Mouse (Mus musculus) retina, postnatal 7 days (tissue): ENCODE data around the gene Ifit1bl1.
"Not testable (repeated sequence)": the region's sequence is repeated elsewhere in the genome, so short reads cannot be mapped to it uniquely, and the experiment has no call there.

Source experiments
- DNase-seq: peaks from one replicate; pipeline ENCODE4 v3.0.0-alpha.2; 2012; ENCODE audit warnings: low read depth, low spot score

Gene Ifit1bl1

DNA sequence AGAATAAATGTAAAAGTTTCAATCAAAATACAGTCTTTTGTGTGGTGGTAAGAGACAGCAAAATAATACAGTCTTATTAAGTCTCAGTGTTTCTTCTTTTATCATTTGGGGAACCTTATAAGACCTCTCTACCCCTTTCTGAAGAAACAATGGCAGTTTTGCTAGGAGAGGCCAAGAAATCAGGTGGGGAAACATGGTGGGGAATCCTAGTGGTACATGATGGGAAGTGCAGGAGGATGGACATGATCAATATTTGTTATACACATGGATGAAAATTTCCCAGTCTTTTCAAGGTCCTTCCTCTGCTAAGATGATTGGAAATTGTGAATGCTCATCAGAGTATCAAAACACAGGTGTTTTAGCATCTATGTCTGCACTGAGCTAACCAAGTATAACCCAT, 12.8 kb downstream of the Ifit1bl1 start:
- no peak for DNase-seq

- DNase-seq = not testable (repeated sequence)
These were observed 13.7 kb downstream of the Ifit1bl1 start for GRCm38 (mm10) chr19:34587898-34588692.

DNA sequence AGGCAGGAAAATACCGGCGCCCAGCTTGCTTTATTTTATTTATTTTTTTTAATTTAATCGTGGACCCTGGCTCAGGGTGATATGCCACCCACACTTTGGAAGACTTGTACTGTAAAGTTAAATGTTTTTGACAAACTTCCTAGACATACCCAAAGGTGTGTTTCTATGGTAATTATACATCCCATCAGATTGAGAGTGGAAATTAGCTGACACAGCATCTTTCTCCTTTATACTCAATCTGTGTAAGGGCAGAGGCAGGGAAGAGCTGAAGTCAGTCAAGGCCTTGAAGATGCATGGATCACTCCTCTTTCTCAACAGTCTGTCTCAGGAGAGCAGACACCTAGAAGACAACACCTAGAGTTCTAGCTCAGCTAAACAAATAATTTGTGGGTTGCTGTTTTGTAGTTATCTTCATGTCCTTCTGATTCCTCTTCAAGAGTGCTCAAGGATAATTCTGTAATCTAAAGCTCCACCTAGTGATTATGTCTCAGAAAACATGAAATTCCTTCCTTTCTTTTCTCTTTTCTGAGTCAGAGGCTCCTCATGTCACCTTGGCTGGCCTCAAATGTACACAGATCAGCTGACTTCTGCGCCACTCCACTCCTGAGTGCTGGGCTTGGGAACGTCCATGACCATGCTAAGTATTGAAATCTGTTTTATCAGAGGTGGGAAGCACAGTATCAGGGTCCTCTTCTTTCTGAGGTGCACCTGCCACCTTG, 15.9 kb downstream of the Ifit1bl1 start:
- not testable (repeated sequence) for DNase-seq

DNA sequence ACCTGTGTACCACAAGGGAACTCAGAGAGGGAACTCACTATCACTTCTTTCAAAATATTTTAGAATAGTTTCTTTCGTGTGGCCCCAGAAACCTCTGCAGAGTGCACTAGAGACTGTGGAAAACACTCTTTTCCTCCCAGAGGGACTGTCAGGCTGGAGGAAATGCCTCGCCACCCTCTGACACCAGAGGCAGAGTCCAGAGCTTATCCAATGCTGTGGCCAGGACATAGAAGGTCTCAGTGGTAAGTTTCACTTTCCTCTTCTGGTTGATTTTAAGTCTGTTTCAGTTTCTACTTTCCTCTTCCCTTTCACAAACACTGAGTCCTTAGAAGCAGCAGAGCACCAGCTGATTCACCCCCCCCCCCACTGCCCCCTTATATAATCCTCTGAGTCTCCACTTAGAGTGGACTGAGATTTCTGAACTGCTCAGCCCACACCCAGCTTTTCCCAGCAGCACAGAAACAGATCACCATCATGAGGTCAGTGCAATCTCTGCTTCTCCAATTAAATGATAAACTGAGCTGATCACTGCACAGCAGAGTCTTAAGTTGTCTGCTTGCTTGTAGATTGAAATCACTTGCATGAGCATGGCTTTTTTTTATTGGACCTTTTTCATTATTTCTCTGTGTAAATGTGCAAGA, 18.5 kb downstream of the Ifit1bl1 start, which contains the start of gene Ifit3:
Gene Ifit3, plus strand, starts transcription at position 406 of the 641 bp plus-strand sequence.
- DNase-seq = not testable (repeated sequence)

- not testable (repeated sequence) for DNase-seq
These were observed 19.1 kb downstream of the Ifit1bl1 start for GRCm38 (mm10) chr19:34582696-34583095.

GRCm38 (mm10) chr19:34577121-34577520, 24.6 kb downstream of the Ifit1bl1 start:
- DNase-seq = no peak

DNA sequence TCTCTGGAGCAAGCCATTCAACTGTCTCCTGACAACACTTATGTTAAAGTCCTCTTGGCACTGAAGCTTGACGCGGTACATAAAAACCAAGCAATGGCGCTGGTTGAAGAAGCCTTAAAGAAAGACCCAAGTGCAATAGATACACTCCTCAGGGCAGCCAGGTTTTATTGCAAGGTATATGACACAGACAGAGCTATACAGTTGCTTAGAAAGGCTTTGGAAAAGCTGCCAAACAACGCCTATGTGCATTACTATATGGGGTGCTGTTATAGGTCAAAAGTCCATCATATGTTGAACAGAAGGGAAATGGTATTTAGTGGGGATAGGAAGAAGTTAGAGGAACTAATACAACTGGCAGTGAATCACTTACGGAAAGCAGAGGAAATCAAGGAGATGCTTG, 28.1 kb downstream of the Ifit1bl1 start:
- DNase-seq = no peak

DNA sequence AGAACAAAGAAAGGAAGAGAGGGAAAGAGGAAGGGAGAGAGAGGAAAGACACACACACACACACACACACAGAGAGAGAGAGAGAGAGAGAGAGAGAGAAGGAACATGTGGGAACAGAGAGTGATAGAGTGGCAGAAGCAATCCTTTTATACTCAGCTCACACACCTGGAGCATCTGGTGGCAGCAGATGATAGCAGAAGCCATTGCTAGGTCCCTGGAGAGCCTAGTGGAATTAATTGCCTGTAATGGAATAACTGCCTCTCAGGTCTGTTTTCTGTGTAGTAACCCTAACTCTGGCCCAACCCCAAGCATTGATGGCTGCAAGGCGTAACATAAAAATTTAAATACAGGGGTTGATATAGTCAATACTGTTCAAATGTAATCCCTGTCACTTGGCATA, 30.7 kb downstream of the Ifit1bl1 start:
- no peak for DNase-seq

GRCm38 (mm10) chr19:34569896-34570476, 31.8 kb downstream of the Ifit1bl1 start:
- DNase-seq = no peak

GRCm38 (mm10) chr19:34568988-34569895, 32.5 kb downstream of the Ifit1bl1 start:
- DNase-seq = no peak

- no peak for DNase-seq
These were observed 35.5 kb downstream of the Ifit1bl1 start for GRCm38 (mm10) chr19:34566178-34566784.

DNA sequence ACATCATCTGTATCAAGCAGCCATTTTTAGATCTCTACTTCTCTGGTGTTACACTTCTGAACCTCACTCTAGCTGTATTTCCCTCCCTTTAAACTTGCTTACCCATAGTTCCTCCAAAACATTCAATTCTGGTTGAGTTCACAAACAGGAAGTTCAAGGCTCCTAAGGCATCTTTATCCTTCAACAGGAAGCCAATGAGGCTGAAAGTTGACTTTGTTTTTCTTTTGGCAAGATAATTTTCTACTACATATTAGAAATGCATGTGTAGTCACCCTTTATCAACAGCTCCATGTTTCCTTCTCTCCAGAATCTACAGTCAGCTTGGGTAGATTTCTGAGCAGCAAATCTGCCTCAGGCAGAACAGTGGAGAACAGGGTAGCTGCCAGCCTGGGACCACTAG, 39.2 kb downstream of the Ifit1bl1 start:
- DNase-seq = no peak

DNA sequence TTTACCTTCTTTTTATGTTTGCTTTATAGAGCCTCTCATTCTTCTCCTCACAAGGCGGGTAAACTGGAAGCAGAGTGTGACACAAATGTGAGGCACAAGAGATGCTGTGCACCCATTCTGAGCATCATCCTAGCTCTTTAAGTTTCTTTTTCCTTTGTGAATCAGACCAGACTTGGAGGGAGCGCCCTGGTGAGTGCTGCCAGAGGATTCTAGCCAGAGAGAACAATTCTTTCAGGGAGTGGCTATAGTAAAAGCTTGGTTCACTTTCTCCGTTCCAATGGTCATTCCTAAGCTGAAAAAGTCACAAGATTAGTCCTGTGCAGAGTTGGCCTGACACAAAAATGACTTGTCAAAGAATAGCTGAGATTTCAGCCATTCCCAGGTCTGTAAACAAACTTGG, 45.1 kb downstream of the Ifit1bl1 start:
- DNase-seq = no peak

- no peak for DNase-seq
These were observed 47.7 kb downstream of the Ifit1bl1 start for GRCm38 (mm10) chr19:34554061-34554460.

DNA sequence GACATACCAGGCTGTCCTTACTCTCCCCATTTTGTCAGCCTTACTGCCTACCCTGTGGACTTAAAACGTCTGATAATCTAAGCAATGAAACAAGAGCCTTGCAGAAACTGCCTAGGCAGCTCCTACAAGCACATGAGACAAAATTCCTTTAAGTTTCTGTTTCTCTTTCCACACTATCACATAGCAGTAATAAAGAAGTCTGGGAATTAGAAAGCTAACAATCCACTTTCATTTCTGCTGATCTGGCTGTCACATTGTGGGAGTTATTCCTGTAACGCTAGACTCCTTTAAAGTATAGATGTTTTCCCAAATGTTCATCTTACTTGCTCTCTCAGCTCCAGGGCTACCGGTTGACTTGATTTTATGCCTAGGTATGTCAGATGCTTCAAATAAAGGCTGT, 48.2 kb downstream of the Ifit1bl1 start:
- DNase-seq = no peak

GRCm38 (mm10) chr19:34553021-34553420, 48.7 kb downstream of the Ifit1bl1 start:
- DNase-seq = no peak

GRCm38 (mm10) chr19:34551981-34552380, 49.8 kb downstream of the Ifit1bl1 start:
- no peak for DNase-seq

DNA sequence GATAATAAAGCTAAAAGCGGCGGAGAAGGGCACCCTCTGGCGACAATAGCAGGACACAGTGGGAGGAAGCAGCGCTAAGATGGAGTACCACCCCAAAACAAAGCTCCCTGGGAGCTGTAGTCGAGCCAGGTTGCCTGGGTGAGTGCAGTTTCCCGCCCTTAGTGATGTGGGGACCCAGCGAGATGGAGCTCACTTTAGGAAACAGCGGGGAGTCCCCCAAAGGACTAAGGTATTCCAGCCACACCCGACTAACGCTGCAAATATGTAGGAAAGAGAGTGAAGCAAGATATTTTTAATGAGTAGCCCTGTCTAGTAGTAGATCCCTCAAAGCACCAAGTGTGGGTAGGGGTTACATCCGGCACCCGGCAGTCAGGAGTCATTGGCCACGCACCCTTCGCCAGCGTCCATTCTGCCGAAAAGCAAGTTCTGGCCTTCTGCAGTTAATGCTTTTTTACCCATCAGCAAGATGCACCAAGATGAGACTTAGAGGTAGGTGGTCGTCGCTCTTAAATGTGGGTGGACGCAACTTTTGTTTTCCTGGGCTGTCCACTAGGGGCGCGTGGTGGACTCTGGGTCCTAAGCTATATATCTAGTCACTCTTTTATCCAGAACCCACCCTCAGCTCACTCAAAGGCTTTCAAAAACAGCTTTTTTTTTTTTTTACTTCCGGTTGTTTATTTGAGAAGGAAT, 51.1 kb downstream of the Ifit1bl1 start, which contains the start of gene Ifit2:
Gene Ifit2, plus strand, starts transcription at position 161 of the 690 bp plus-strand sequence.
- DNase-seq = peak; percentile 43

GRCm38 (mm10) chr19:34550205-34550533, 51.6 kb downstream of the Ifit1bl1 start:
- DNase-seq = no peak

- peak; percentile 46 for DNase-seq
These were observed 53.8 kb downstream of the Ifit1bl1 start for GRCm38 (mm10) chr19:34547976-34548375.
